Mouse (Mus musculus): ENCODE results near the gene Vmn1r113.
"Not testable (repeated sequence)": the region's sequence is repeated elsewhere in the genome, so short reads cannot be mapped to it uniquely, and the experiment has no call there.

The Vmn1r113 gene

DNA sequence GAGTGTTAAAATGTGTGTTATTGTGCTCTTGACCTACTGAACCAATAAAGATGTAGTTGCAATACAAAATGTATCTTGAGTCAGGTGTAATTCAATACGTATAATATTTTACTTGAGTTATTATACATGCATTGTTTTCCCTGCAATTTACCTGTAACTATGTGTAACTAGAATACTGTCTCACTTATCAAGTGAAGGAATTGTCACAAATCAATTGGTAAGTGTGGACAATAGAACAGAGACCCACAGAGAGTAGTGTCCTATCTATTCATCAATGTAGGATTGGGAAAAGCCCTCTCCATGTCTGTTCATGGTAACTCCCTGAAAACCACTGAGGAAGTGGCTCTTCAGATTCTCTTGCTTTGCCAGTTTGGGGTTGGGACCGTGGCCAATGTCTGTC lies at the start of gene Vmn1r113:
Vmn1r113 (plus strand) TSS at position 301 of the 400 bp plus-strand sequence.
- DNase-seq (ENCODE audit: low spot score) = not testable (repeated sequence)

DNA sequence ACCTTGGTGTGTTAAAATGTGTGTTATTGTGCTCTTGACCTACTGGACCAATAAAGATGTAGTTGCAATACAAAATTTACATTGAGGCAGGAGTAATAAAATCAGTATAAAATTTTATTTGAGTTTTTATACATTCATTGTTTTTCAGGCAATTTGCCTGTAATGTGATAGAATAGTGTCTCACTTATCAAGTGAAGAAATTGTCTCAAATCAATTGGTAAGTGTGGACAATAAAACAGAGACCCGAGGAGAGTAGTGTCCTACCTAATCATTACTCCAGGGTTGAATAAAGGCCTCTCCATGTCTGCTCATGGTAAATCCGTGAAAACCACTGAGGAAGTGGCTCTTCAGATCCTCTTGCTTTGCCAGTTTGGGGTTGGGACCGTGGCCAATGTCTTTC lies 16.2 kb upstream of the Vmn1r113 start, which contains the start of gene Vmn1r112:
Vmn1r112 (plus strand) TSS at position 301 of the 400 bp plus-strand sequence.
- not testable (repeated sequence) for DNase-seq (ENCODE audit: low spot score)

DNA sequence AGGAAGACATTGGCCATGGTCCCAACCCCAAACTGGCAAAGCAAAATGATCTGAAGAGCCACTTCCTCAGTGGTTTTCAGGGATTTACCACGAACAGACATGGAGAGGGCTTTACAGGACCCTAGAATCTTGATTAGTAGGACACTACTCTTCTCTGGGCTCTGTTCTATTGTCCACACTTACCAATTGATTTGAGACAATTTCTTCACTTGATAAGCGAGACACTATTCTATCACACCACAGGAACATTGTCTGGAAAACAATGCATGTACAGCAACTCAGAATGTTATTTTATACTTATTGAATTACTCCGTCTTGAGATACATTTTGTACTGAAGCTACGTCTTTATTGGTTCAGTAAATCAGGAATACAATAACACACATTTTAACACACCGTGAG lies 25.0 kb downstream of the Vmn1r113 start, which contains the start of gene Vmn1r114:
Vmn1r114 (minus strand) TSS at position 101 of the 400 bp plus-strand sequence.
- DNase-seq (ENCODE audit: low spot score) = not testable (repeated sequence)
